Mouse (Mus musculus): Measurements from ENCODE around the gene Lmln.

GRCm38 (mm10) chr16:33063267-33063666 lies 946 bp downstream of the Lmln start:
- no peak for TF ChIP-seq POLR2A (IDR thresholded peaks at IDR 0.05; ENCODE audit: low read depth, low read length)
- TF ChIP-seq CTCF (IDR thresholded peaks at IDR 0.05; ENCODE audit: extremely low read depth, insufficient read length, insufficient replicate concordance, low read depth, low read length) = no peak

Data from small intestine, adult 2 months (tissue).